Mouse (Mus musculus) heart, embryonic 14.5 days (tissue): Measurements from ENCODE around the gene Trex2. TPM values are rescaled to one million over a fixed set of nuclear protein-coding genes. Genes with fewer than 3 reads are reported as not detected.

Source experiments
- ATAC-seq: fragments of 200-750 bp; cut with Nextera tagmentation; 2 replicates; pipeline ENCODE4 v1.8.0; 2017; ENCODE audit warnings: low read depth, moderate TSS enrichment; ENCODE audit not compliant: insufficient number of reproducible peaks, insufficient read depth, low FRiP score
- H3K27ac ChIP-seq, 2 experiments: fragments of 200-500 bp in 1 of 2; fragments of 300-500 bp in 1 of 2; sonication (generic) in 1 of 2; replicated peaks in 1 of 2; 2 replicates each; pipeline ENCODE4 v1.5.1; 2012 to 2014; ENCODE audit warnings: low read depth in 2 of 2, low read length in 2 of 2, control low read depth in 1 of 2, mild to moderate bottlenecking in 1 of 2, mixed read lengths in 1 of 2; ENCODE audit not compliant: control insufficient read depth in 1 of 2, insufficient read depth in 1 of 2
- H3K27me3 ChIP-seq: fragments of 300-500 bp; sonication (generic); 2 replicates; pipeline ENCODE4 v1.6.1; 2014; ENCODE audit warnings: mild to moderate bottlenecking, low read length, control low read depth; ENCODE audit not compliant: control insufficient read depth, insufficient read depth
- H3K36me3 ChIP-seq: fragments of 300-500 bp; sonication (generic); 2 replicates; pipeline ENCODE4 v1.6.1; 2014; ENCODE audit warnings: mild to moderate bottlenecking, control low read depth, low read length, mixed read lengths; ENCODE audit not compliant: control insufficient read depth, insufficient read depth
- H3K4me1 ChIP-seq, 2 experiments: fragments of 200-500 bp in 1 of 2; fragments of 300-500 bp in 1 of 2; sonication (generic) in 1 of 2; 2 replicates each; pipeline ENCODE4 v1.6.1; 2012 to 2014; ENCODE audit warnings: low read length in 2 of 2, control low read depth in 1 of 2, mixed read lengths in 1 of 2; ENCODE audit not compliant: control insufficient read depth in 2 of 2, insufficient read depth in 2 of 2
- H3K4me2 ChIP-seq: fragments of 300-500 bp; sonication (generic); 2 replicates; pipeline ENCODE4 v1.6.1; 2014; ENCODE audit warnings: mild to moderate bottlenecking, low read length
- H3K4me3 ChIP-seq, 2 experiments: fragments of 200-500 bp in 1 of 2; fragments of 300-500 bp in 1 of 2; sonication (generic) in 1 of 2; 2 replicates each; pipeline ENCODE4 v1.5.1; 2012 to 2014; ENCODE audit warnings: low read length in 2 of 2, mild to moderate bottlenecking in 2 of 2, control low read depth in 1 of 2, low read depth in 1 of 2, moderate library complexity in 1 of 2; ENCODE audit not compliant: control insufficient read depth in 1 of 2, insufficient read depth in 1 of 2
- H3K9ac ChIP-seq: fragments of 300-500 bp; sonication (generic); 2 replicates; pipeline ENCODE4 v1.6.1; 2014; ENCODE audit warnings: mild to moderate bottlenecking, low read length
- H3K9me3 ChIP-seq: fragments of 300-500 bp; sonication (generic); 2 replicates; pipeline ENCODE4 v1.6.1; 2016; ENCODE audit warnings: low read length, control low read depth; ENCODE audit not compliant: control insufficient read depth
- WGBS: fragments of 180-500 bp; shearing (Covaris S2); extraction: QIAGEN DNeasy Blood & Tissue Kit; methylation state at CpG from one replicate; pipeline ENCODE4 v1.1.7; 2014; 5-methylcytosine and 5-hydroxymethylcytosine counted together
- polyA plus RNA-seq: library from polyadenylated mRNA; unstranded; fragments of >200 nt; fragmentation: Nextera tagmentation; extraction: Ambion mirVana; gene quantifications from 2 replicates; pipeline ENCODE4 v1.2.1, GENCODE M21; 2014

Trex2 gene
- polyA plus RNA-seq, 1 experiment from 2014 or later = not detected

DNA sequence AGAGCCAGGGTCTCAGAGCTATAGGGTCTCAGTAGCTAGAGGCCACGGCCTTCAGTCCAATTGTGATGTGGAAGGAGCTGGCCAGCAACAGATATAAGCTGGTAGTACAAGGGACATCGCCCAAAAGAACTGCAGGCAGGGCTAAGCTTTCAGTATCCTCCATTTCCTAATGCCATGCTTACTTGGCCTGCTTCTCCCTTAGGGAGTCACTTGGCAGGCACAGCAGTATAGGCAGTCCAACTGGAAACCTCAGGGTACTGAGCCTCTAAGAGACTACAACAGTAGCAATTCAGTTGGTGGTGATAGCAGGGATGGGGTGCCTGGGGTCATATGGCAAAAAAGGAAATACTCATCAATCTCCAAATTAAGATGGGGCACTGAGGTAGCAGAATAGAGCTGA is 42.4 kb upstream of the Trex2 start:
- 0 out of 4 replicates have a peak overlapping the region, but pooled peaks of 1 of the 2 experiments have one; percentile 50 for H3K27ac ChIP-seq
- WGBS = 69% methylated on average over 2 of the region's 2 CpGs
- no peak overlapping the region for H3K9ac ChIP-seq
- peaks cover 7 to 8% of the 10 kb centered on the region in 2 experiments for H3K4me1 ChIP-seq
- no peaks in the 10 kb centered on the region for H3K9me3 ChIP-seq
- no peak for ATAC-seq
- no peaks in the 10 kb centered on the region for H3K36me3 ChIP-seq
- no peaks in the 10 kb centered on the region for H3K27me3 ChIP-seq
- no peak overlapping the region for H3K4me2 ChIP-seq
- H3K4me3 ChIP-seq = no peak overlapping the region

DNA sequence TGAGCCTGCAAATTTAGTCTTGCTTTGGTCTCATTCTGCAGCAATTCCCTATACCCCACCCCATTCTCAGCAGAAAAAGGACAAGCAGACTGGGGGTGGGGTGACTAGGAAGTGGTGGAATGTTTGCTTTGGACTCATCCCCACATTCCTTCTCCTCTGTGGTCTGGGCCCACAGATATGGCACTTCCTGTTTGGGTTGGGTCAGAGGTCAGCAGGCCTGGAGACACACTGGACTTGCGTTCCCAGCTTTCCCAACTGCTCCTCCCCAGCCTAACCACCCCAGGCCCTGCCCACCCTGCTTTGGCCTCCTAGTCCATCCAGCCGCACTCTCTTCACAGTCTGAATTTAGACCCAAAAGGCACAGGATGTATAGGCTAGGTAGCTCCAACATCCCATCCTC is 41.5 kb upstream of the Trex2 start:
- H3K36me3 ChIP-seq = no peaks in the 10 kb centered on the region
- no peak overlapping the region for H3K4me2 ChIP-seq
- no peaks in the 10 kb centered on the region for H3K9me3 ChIP-seq
- H3K27ac ChIP-seq = peak overlapping the region; percentile 42 to 78
- WGBS = 66% methylated on average over 2 of the region's 2 CpGs
- H3K4me3 ChIP-seq = no peak overlapping the region
- no peaks in the 10 kb centered on the region for H3K27me3 ChIP-seq
- ATAC-seq = peak; percentile 72
- peaks cover 7 to 8% of the 10 kb centered on the region in 2 experiments for H3K4me1 ChIP-seq
- no peak overlapping the region for H3K9ac ChIP-seq

DNA sequence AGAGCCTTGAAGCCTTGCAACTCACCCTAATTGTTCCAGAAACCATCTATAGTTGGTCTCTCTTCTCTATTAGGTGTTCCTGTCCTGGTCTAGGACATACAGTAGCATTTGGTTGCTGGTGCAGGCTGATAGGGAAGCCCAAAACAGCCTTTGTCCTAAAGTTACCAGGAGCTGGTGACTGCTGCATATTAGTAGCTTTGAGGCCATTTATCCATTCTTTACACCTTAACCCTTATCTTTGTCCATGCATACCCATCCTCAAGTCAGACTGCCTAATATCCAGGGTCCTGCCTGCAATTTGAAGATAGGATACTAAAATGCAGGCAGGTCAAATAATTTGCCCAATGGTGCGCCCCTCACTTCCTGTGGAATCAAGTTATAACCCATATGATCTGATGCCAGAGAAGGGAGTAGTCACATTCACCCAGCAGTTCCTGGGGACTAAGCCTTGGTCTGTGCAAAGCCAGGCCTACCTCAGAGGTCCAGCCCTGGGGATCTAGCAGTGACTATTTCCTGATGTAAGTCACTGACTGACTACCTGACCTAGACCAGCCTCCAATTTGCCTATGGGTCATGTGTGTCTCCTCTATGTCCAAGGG is 40.6 kb upstream of the Trex2 start:
- Histone ChIP-seq H3K4me2 (no peak overlapping the region), H3K9me3 (no peaks in the 10 kb centered on the region), H3K4me1 (peaks cover 7 to 8% of the 10 kb centered on the region in 2 experiments), H3K9ac (no peak overlapping the region), H3K27me3 (no peaks in the 10 kb centered on the region), H3K27ac (peak overlapping the region; percentile 42 to 78), H3K4me3 (no peak overlapping the region), H3K36me3 (no peaks in the 10 kb centered on the region)
- ATAC-seq = no peak
- 56% methylated on average over 1 of the region's 1 CpGs for WGBS

DNA sequence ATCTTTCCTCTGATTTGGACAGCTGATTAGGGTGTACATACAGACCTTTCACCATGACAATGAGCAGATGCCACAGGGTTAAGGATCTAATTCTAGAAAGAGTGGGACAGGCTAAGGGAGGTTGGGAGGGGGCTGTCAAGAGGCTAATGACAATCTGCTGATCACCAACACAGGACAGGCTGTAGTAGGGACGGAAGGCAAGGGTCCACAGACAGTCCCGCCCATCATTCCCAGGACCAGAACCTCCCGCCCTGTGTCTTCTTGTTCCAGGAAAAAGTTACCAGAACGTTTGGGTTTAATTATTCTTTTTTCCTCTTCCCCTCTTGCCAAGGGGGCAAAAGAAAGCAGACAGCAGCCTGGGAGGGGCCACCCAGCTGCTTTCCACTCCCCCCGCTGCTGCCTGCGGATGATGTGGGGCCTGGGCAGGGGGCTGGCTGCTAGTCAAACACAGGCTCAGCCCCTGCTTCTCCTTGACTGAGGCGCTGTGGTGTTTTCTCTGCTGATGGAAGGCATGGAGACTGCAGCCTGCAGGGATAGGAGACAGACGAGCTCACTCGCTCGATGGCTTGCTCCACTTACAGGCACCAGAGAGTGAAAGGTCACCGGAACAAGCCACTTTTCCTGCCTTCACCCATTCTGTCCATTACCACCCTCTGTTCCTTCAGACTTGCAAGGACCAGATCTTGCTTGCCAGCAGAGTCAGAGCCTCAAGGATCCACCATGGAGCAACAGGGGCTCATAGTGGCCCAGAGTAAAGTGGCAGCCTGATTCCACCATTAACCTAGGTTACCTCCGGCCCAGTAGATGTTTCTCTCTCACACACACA is 39.4 kb upstream of the Trex2 start:
- Histone ChIP-seq H3K4me2 (peak overlapping the region; percentile 16; the same call in 1 of the 2 replicates), H3K9ac (no peak overlapping the region), H3K36me3 (no peaks in the 10 kb centered on the region), H3K9me3 (no peaks in the 10 kb centered on the region), H3K4me3 (no peak overlapping the region), H3K4me1 (peaks cover 7 to 8% of the 10 kb centered on the region in 2 experiments), H3K27ac (peak overlapping the region; percentile 64 to 78), H3K27me3 (no peaks in the 10 kb centered on the region)
- 41% methylated on average over 12 of the region's 12 CpGs for WGBS
- ATAC-seq = no peak

DNA sequence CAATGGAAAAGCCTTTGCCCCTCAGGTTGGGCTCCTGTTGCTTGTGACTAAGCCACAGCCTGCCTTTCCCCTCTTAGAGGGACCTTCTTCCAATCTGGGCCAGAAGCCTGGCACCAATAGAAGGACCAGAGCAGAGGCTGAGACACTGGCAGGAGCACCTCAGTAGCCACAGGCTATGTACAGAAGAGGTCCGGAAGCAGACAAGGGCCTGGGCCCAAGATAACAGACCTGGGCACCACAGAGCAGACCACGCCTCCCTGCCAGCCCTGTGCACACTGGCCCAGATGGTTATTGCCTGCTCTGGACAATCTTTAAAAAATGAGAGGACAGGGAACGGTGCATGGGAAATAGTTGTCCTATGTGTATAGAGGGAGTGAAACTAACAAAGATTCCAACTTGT is 36.6 kb upstream of the Trex2 start:
- Histone ChIP-seq H3K9me3 (no peaks in the 10 kb centered on the region), H3K4me3 (no peak overlapping the region), H3K4me1 (peaks cover 8% of the 10 kb centered on the region in 2 experiments), H3K36me3 (no peaks in the 10 kb centered on the region), H3K9ac (no peak overlapping the region), H3K27me3 (no peaks in the 10 kb centered on the region), H3K4me2 (no peak overlapping the region), H3K27ac (no peak overlapping the region)
- no peak for ATAC-seq
- WGBS = 77% methylated on average over 3 of the region's 3 CpGs

DNA sequence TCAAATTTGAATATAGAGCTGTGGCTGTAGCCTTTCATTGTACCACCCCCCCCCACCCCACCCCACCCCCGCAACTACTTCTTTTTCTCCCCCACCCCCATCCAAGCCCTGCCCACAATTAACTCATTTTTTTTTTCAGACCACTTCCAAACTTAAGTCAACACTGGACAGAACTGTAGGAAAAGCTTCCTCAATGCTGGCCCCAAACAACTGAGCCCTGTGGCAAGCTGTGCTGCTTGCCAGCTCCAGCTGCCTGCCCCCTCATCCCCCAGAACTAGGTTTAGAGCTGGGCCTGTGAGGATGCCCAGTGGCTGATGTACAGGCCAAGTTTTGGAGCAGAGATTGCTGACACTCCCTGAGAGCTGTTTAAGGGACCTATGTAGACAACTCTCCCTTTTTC is 33.6 kb upstream of the Trex2 start:
- peak overlapping the region in 1 of 2 experiments; percentile 61; a peak in 2 of 4 replicates for H3K27ac ChIP-seq
- no peak overlapping the region for H3K9ac ChIP-seq
- no peak for ATAC-seq
- no peaks in the 10 kb centered on the region for H3K9me3 ChIP-seq
- no peak overlapping the region for H3K4me2 ChIP-seq
- WGBS = 75% methylated on average over 1 of the region's 1 CpGs
- peaks cover 0 to 2% of the 10 kb centered on the region in 2 experiments; a peak in 1 of 4 replicates for H3K4me1 ChIP-seq
- no peaks in the 10 kb centered on the region for H3K36me3 ChIP-seq
- no peaks in the 10 kb centered on the region for H3K27me3 ChIP-seq
- no peak overlapping the region for H3K4me3 ChIP-seq

DNA sequence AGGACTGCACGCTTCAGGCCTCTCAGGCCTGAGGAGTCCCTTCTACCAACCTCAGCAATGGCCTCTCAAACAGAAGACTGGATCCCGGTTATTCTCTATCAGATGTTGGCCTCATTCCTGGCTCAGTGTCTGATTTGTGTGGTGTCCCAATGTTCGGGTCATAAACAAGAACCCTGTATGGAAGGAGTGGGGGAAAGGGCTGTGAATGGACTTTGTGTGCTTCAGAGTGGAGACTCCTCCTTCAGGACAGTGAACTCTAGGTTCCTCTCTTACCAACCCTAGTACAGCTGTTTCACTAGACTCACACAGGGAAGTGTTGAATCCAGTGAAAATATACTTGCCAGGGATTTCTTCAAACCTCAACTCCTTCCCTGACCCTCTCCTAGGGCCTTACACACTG is 33.2 kb upstream of the Trex2 start:
- no peak overlapping the region for H3K9ac ChIP-seq
- 53% methylated on average over 3 of the region's 3 CpGs for WGBS
- peak overlapping the region; percentile 61; a peak in 3 of 4 replicates for H3K27ac ChIP-seq
- H3K4me1 ChIP-seq = peaks cover 0 to 2% of the 10 kb centered on the region in 2 experiments; a peak in 1 of 4 replicates
- H3K9me3 ChIP-seq = no peaks in the 10 kb centered on the region
- H3K4me3 ChIP-seq = no peak overlapping the region
- no peaks in the 10 kb centered on the region for H3K36me3 ChIP-seq
- no peak overlapping the region for H3K4me2 ChIP-seq
- ATAC-seq = no peak
- no peaks in the 10 kb centered on the region for H3K27me3 ChIP-seq
